Mouse (Mus musculus): ENCODE measurements around the gene Bptf.
"Not testable (repeated sequence)": the region's sequence is repeated elsewhere in the genome, so short reads cannot be mapped to it uniquely, and the experiment has no call there.

The Bptf gene

GRCm38 (mm10) chr11:107016893-107017292, 115.0 kb downstream of the Bptf start:
- peak; percentile 69 for DNase-seq

- not testable (repeated sequence) for DNase-seq
These were observed 116.3 kb downstream of the Bptf start for GRCm38 (mm10) chr11:107015535-107016187.

- DNase-seq, result no peak
These were observed 117.2 kb downstream of the Bptf start for GRCm38 (mm10) chr11:107014597-107015309.

GRCm38 (mm10) chr11:107014020-107014585, 117.8 kb downstream of the Bptf start:
- DNase-seq, result no peak

- DNase-seq, result peak; percentile 99
These were observed 119.5 kb downstream of the Bptf start for GRCm38 (mm10) chr11:107012324-107013017.

DNA sequence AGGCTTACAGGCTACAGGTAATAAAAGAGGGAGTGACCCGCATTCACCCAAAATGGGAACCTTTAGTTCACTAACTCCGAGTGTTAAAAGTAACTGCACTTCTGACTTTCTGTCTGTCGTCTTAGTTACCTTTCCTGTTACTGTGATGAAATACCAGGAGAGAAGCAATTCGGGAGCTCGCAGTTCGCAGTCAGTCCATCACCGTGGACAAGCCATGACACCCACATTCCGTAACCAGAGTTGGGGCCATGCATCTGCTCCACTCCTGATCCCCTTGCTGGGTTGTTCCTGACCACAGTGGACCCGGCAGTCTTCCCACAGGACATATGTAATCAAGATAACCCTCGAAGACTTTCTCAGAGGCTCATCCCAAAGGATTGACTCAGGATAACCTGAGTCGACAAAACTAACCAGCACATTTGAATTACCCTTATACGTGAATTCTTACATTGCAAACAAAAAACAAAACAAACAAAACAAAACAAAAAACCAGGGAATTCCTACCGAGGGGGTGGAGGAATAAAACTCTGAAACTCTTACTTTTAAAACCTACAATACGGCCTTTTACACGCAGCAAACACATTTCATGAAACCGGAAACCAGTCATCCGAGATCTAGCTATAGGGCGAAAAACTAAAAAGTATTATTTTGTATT, 120.1 kb downstream of the Bptf start:
- DNase-seq, result no peak

DNA sequence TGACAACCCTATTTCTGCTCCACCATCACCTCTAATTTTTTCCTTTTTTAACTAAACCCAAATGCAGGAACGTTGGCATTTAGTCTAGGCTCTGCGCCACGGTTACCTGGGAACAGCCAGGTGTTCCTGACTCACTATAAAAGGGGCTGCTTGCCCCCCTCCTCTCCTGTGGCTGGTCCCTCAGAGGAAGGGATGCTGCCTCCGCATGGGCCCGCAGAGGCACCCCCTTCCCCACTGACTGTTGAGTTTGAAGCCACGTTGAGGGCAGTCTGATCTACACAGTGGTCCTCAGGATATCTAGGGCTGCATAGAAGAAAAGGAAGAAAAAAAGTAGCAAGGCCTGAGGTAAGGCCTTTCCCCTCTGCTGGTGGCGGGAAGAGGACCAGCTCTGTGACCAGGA, 120.8 kb downstream of the Bptf start:
- DNase-seq, result no peak

DNA sequence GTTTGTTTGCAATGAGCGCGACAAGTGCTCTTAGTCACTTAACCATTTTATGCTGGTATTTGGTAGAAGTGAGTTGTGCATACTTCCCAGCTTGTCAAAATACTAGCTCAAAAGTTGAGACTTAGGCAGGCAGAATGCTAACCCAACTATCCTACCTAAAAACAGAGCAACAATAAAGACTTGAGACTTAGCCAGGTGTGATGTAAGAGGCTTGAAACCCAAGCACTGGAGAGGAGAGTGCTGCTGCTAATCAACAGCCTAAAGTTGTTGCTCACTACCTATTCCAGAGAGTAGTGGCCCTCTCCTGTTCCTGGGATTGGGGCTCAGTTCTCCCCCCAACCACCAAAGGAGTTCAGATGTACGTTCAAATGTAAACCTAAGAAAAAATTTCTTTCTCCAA, 121.5 kb downstream of the Bptf start:
- DNase-seq, result no peak

DNA sequence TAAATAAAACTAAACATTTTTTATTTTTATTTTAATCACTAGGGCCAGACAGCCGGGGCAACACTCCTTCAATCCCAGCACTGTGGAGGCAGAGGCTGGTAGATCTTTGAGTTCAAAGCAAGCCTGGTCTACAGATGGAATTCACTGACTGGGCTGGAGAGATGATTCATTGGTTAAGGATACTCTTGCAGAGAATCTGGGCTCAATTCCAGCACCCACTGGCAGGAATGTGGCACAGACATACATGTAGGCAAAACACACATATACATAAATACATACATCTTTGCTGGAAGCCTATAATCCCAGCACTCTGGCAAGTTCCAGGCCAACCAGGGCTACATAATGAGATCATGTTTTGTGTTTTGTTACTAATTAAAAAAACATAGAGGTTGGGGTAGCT, 126.4 kb downstream of the Bptf start:
- peak; percentile 32 for DNase-seq

DNA sequence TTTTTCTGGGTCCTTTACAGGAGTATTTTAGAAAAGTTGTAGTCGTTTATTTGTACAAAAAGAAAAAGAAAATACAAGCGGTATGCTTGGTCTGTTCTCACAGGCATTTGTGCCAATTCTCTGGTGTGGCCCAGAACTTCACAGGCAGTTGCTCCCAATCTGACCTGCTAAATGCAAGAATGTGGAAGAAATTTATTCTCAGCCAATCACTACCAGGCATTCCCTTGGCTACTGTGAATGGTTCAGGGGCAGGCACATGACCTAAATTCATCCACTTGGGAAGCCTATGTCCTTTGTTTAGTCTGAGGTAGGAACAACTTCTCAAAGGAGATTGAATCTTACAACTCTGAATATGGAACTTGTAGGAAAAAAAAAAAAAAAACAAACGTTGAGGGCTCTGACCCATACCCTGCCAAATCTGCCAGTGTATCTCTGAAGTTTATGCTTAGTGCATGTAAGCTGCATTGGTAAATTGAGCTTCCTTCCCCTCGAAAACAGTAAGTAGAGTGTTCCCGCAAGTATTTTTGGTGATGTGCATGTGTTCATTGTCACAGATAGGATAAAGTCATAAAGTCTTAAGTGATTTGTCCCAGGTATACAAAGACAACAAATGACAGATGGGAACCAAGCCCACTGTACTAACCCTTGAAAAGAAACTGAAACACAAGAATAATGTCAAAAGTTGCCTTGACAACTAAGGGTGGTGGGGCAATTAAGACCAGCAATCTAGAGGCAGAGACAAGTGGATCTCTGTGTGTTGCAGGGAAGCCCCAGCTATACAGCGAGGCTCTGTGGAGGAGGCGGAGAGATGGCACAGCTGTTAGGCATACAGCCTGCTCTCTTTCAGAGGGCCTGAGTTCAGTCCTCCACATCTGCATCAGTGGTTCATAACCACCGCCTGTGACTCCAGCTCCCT, 129.9 kb downstream of the Bptf start:
- DNase-seq, result peak; percentile 62

GRCm38 (mm10) chr11:106999949-107000513, 131.9 kb downstream of the Bptf start:
- no peak for DNase-seq

DNA sequence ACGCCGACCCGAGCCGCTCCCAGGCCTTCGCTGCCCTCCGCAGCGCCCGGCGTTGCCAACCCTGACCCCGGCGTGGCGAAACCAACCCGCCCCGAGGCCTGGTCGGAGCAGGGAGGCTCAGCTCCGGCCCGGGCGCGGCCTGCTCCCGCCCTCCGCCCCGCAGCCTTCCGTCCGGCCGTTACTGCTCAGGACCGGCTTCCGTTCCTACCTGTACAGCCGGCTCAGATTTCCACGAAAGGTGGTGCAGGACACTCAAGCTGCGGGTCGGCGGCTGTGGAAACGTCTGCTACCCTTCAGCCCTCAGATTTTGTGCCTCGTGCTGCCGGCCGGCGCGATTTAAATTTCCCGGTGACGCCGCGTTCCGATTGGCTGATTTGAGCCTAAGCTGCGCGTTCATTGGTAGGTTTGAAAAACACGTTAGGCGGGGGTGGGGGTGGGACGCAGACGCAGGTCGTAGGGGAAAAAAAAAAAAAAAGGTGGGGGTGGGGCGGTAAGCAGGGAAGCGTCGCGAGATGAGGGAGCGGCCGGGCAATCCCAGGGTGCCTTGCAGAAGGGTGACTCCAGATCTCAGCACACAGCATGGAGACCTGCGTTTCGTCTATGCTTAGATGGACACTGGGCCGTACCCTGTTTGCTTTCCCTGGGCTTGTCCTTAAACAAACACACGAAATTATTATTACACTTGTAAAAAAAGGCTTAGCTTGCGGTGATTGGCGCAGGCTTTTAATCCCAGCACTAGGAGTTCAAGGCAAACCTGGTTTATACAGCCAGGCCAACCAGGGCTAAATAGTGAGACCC, 132.6 kb downstream of the Bptf start, which contains the start of gene Kpna2:
TSS of gene Kpna2 (minus strand) at position 391 of the 798 bp plus-strand sequence.
- DNase-seq, result peak; percentile 94

GRCm38 (mm10) chr11:106998651-106999150, 133.2 kb downstream of the Bptf start:
- DNase-seq, result peak; percentile 18

GRCm38 (mm10) chr11:106997976-106998375, 134.0 kb downstream of the Bptf start:
- DNase-seq, result no peak

- not testable (repeated sequence) for DNase-seq
These were observed 135.4 kb downstream of the Bptf start for GRCm38 (mm10) chr11:106996492-106996891.

DNA sequence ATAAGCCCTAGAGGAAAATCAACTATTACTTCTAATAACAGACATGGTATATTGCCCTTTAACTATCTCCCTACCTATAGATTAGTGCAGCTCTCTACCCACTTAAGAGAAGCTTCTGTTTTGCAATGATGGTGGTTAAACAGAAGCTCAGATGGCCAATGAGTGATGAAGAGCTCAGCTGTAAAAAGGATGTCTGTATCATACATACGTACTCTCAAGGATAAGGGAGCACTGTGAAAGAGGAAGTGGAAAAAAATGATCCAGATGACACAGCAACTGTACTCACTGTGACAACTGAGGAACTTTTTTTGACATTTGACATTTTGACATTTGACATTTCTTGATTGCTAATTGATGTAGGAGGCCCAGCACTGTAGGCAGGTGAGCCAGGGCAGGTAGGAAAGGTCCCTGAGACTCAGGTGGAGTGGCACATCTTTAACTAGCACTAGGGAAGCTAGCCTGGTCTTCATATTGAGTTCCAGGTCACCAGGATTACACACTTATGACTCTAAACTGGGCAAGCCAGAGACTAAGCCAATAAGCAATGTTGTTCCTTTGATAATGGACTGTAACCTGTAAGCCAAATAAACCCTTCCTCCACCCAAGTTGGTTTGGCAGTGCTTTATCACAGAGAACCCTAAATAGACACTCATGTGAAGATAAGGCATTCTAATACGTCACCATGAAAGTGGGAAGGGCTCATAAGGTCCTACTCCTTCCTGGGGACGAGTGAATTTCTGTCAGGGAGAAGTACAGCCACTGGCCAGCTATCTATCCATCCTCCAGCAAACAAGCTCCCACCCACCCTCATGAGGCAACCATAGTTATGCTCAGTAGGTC, 137.5 kb downstream of the Bptf start:
- no peak for DNase-seq

- no peak for DNase-seq
These were observed 144.5 kb downstream of the Bptf start for GRCm38 (mm10) chr11:106987384-106987783.

- DNase-seq, result not testable (repeated sequence)
These were observed 145.8 kb downstream of the Bptf start for GRCm38 (mm10) chr11:106985979-106986604.
